ENCODE assay signal across 8 mouse cellular contexts in the genomic region with DNA sequence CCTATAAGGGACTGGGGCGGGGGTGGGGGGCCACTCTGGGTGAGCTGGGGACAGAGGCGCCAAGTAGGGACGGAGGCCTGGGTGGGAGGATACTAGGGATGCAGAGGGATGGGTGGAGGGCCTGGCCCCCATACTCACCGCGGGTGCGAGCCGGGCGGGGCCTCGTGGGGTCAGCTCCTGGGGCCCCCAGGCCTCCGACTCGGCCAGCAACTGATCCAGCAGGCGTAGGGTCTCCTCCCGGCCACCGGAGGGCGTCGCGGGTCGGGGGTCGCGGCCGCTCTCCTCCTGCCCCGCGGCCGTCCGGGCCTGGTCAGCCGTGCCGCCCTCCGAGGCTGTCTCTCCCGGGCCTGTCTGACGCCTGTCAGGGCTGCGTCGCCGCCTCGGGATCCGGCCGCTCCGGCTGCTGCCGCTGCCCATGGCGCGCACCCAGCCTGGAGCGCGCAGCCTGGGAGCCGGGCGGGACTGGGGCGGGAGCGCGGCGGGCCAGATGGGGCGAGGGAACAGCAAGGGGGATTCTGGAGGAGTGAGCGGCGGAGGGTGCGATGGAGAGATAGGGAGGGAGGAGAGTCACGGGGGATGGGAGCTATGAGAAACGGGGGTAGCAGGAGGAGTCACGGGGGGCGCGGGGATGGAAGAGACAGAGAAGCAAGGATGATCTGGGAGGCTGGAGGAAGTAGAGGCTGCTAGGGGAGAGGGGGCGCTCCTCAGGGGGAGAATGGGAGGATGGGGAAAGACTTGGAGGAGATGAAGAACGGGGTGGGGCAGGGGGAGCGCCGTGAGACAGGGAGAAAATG. TPM values are rescaled to one million over a fixed set of nuclear protein-coding genes. Genes with fewer than 3 reads are reported as not detected.
DNase-seq lines count a peak whose midpoint lies in the region; ATAC-seq and TF ChIP-seq lines count a peak whose summit lies in the region.

No protein-coding gene starts in this region.

- H3K27ac ChIP-seq in forebrain, embryonic 15.5 days (replicated peaks), result no peak overlapping the region
- H3K27ac ChIP-seq in intestine, embryonic 14.5 days (ENCODE audit: low read depth), result no peak overlapping the region
- no peak overlapping the region for H3K27ac ChIP-seq in liver, embryonic 14.5 days

- no peaks in the 10 kb centered on the region for H3K36me3 ChIP-seq in forebrain, embryonic 15.5 days
- no peaks in the 10 kb centered on the region for H3K36me3 ChIP-seq in intestine, embryonic 14.5 days (ENCODE audit: control insufficient read depth, insufficient read depth, low read length)
- no peaks in the 10 kb centered on the region for H3K36me3 ChIP-seq in liver, embryonic 14.5 days (replicated peaks; ENCODE audit: control insufficient read depth, insufficient read depth, low read depth)

- H3K4me3 ChIP-seq in forebrain, embryonic 15.5 days, result peak overlapping the region; percentile 49
- H3K4me3 ChIP-seq in intestine, embryonic 14.5 days (ENCODE audit: low read depth, low read length), result peak overlapping the region; percentile 52
- H3K4me3 ChIP-seq in liver, embryonic 14.5 days (ENCODE audit: insufficient read depth in 1 of 2, low read depth in 2 of 2, low read length in 2 of 2), result peak overlapping the region; percentile 29 to 40

- H3K9me3 ChIP-seq in forebrain, embryonic 15.5 days, result no peaks in the 10 kb centered on the region
- no peaks in the 10 kb centered on the region for H3K9me3 ChIP-seq in intestine, embryonic 14.5 days (ENCODE audit: control insufficient read depth, low read length)
- H3K9me3 ChIP-seq in liver, embryonic 14.5 days (ENCODE audit: control insufficient read depth, low read length), result no peaks in the 10 kb centered on the region

- no peak for TF ChIP-seq EP300 in liver, embryonic 14.5 days (IDR thresholded peaks at IDR 0.05; ENCODE audit: low read depth)

- peak; percentile 80 for ATAC-seq in forebrain, embryonic 15.5 days (replicated peaks)
- ATAC-seq in intestine, embryonic 14.5 days (replicated peaks; ENCODE audit: low FRiP score, low TSS enrichment, low read depth), result peak; percentile 51
- no peak; the same call in none of the 2 replicates for ATAC-seq in liver, embryonic 14.5 days (ENCODE audit: insufficient read depth)

- peaks cover 16% of the 10 kb centered on the region for H3K27me3 ChIP-seq in forebrain, embryonic 15.5 days
- peaks cover 13% of the 10 kb centered on the region for H3K27me3 ChIP-seq in intestine, embryonic 14.5 days (replicated peaks; ENCODE audit: control insufficient read depth, insufficient read depth, low read length)
- peaks cover 49% of the 10 kb centered on the region for H3K27me3 ChIP-seq in liver, embryonic 14.5 days (ENCODE audit: control insufficient read depth, insufficient read depth, low read length)

- peak overlapping the region; percentile 95 for H3K4me2 ChIP-seq in forebrain, embryonic 15.5 days (replicated peaks)
- peak overlapping the region; percentile 87 for H3K4me2 ChIP-seq in intestine, embryonic 14.5 days (ENCODE audit: low read length)
- H3K4me2 ChIP-seq in liver, embryonic 14.5 days (ENCODE audit: low read depth), result peak overlapping the region; percentile 30

- peak; percentile 95 for DNase-seq in heart, adult 11 months
- no peak for DNase-seq in heart, adult 8-10 months (ENCODE audit: low spot score)
- DNase-seq in ZHBTc4 (ENCODE audit: low read depth, low spot score), result peak; percentile 29
- peak; percentile 68 for DNase-seq in intestine, embryonic 14.5 days (ENCODE audit: low spot score)
- DNase-seq in liver, embryonic 14.5 days (ENCODE audit: low read depth in 3 of 3, low spot score in 3 of 3), result no peak
- peak; percentile 21 for DNase-seq in retina, postnatal 7 days (ENCODE audit: low read depth, low spot score)
- DNase-seq in spleen, postnatal 36 days (ENCODE audit: low spot score in 2 of 2), result no peak

- 1% methylated on average over 58 of the region's 61 CpGs for WGBS in forebrain, embryonic 15.5 days
- 3% methylated on average over 52 of the region's 61 CpGs for WGBS in intestine, embryonic 14.5 days
- WGBS in liver, embryonic 14.5 days (ENCODE audit: insufficient replicate concordance), result 2% methylated on average over 61 of the region's 61 CpGs

- H3K9ac ChIP-seq in forebrain, embryonic 15.5 days (replicated peaks), result peak overlapping the region; percentile 57
- H3K9ac ChIP-seq in intestine, embryonic 14.5 days (ENCODE audit: low read length), result peak overlapping the region; percentile 69
- H3K9ac ChIP-seq in liver, embryonic 14.5 days (replicated peaks), result no peak overlapping the region

- TF ChIP-seq CTCF in liver, embryonic 14.5 days (IDR thresholded peaks at IDR 0.05; ENCODE audit: low read depth), result no peak

- H3K4me1 ChIP-seq in forebrain, embryonic 15.5 days, result peaks cover 24% of the 10 kb centered on the region; the same call in 1 of the 2 replicates
- peaks cover 5% of the 10 kb centered on the region for H3K4me1 ChIP-seq in intestine, embryonic 14.5 days (replicated peaks; ENCODE audit: control insufficient read depth, insufficient read depth, low read length)
- H3K4me1 ChIP-seq in liver, embryonic 14.5 days (replicated peaks; ENCODE audit: control insufficient read depth in 2 of 2, insufficient read depth in 2 of 2, low read length in 1 of 2), result peaks cover 0 to 9% of the 10 kb centered on the region in 2 experiments; a peak in 2 of 4 replicates

RNA-seq across cellular contexts. Expression of gene Cys1, which starts 0.9 kb away (rescaled TPM):
- total RNA-seq in heart, adult 8-10 months (2022), result 1 to 10 TPM; 3.3 to 5.6 (median 4.7) TPM
- 2.1 TPM in 2 replicates for polyA plus RNA-seq in forebrain, embryonic 15.5 days (2015; fragmentation: Nextera tagmentation; extraction: Ambion mirVana)
- polyA plus RNA-seq in intestine, embryonic 14.5 days (2014; fragmentation: Nextera tagmentation; extraction: Ambion mirVana), result 2.1 and 2.6 TPM in 2 replicates
- polyA plus RNA-seq in liver, embryonic 14.5 days (2012; rRNA removed), result 0.74 and 1.2 TPM in 2 replicates
- polyA plus RNA-seq in liver, embryonic 14.5 days (2014; fragmentation: Nextera tagmentation; extraction: Ambion mirVana), result 0.28 and 0.40 TPM in 2 replicates

RNA-seq across cellular contexts. Expression of gene Rrm2, which starts 27.4 kb away (rescaled TPM):
- 1 to 10 TPM; 1.3 to 3.3 (median 2.3) TPM for total RNA-seq in heart, adult 8-10 months (2022)
- polyA plus RNA-seq in forebrain, embryonic 15.5 days (2015; fragmentation: Nextera tagmentation; extraction: Ambion mirVana), result 180 and 182 TPM in 2 replicates
- 160 and 162 TPM in 2 replicates for polyA plus RNA-seq in intestine, embryonic 14.5 days (2014; fragmentation: Nextera tagmentation; extraction: Ambion mirVana)
- 87.7 and 139 TPM in 2 replicates for polyA plus RNA-seq in liver, embryonic 14.5 days (2012; rRNA removed)
- polyA plus RNA-seq in liver, embryonic 14.5 days (2014; fragmentation: Nextera tagmentation; extraction: Ambion mirVana), result 388 and 401 TPM in 2 replicates

RNA-seq across cellular contexts. Expression of gene Klf11, which starts 29.6 kb away (rescaled TPM):
- total RNA-seq in heart, adult 8-10 months (2022), result 10 to 100 TPM in 3 of 4 experiments, 1 to 10 TPM in 1; 7.9 to 11.9 (median 11.1) TPM
- polyA plus RNA-seq in forebrain, embryonic 15.5 days (2015; fragmentation: Nextera tagmentation; extraction: Ambion mirVana), result 16.6 and 17.7 TPM in 2 replicates
- polyA plus RNA-seq in intestine, embryonic 14.5 days (2014; fragmentation: Nextera tagmentation; extraction: Ambion mirVana), result 12.5 and 15.2 TPM in 2 replicates
- polyA plus RNA-seq in liver, embryonic 14.5 days (2012; rRNA removed), result 5.4 TPM in 2 replicates
- polyA plus RNA-seq in liver, embryonic 14.5 days (2014; fragmentation: Nextera tagmentation; extraction: Ambion mirVana), result 6.9 and 7.7 TPM in 2 replicates

Comparison
In these comparisons a context has a peak if more than half of its experiments do, and no peak if none do; other contexts are left out.
1. DNase-seq: peak in heart, adult 11 months (single experiment), ZHBTc4 (single experiment), intestine, embryonic 14.5 days (single experiment) and retina, postnatal 7 days (single experiment); none in heart, adult 8-10 months (single experiment), liver, embryonic 14.5 days (0 of 3) and spleen, postnatal 36 days (0 of 2).
2. H3K4me2 ChIP-seq: peak in every context shown above with its lines; median percentile 95 in forebrain, embryonic 15.5 days; 87 in intestine, embryonic 14.5 days; 30 in liver, embryonic 14.5 days.
3. Peak in every context shown above with its lines, with median percentiles within 50 percentile points of each other: H3K4me3 ChIP-seq.